Mouse (Mus musculus): ENCODE results near the gene Neurod6. TPM values are rescaled to one million over a fixed set of nuclear protein-coding genes. Genes with fewer than 3 reads are reported as not detected.

The Neurod6 gene
- polyA plus RNA-seq, 1 experiment = not detected

DNA sequence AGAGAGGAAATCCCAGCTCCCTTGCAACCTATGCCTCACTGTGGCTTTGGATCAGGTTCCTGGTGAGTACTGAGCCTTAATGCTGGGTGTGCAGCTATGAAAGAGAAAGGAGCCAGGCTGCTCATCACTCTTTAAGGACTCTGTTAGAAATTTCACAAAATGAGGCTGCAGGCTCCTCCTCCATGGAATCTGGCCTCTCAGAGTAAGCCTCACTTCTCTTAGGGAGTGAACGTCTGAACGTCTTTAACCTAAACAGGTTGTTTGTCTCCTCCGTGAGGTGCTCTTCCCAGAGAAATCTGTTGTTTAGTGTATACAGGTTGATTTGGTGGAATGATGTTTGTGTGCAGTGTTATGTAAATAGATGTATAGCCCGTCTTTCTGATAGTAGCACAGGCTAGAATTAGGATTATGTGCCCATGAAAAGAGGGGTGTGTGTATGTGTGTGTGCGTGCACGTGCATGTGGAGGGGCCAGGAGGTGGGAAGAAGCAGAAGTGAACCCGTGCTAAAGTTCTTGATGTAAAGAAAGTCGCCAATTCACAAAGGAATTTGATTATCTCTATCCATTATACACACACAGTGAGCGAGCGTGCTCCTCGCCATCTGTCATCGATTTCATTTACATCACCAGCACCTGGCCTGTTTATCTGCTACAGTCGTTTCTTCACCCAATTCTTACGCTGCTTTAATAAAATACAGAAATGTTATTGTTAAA, 34.8 kb downstream of the Neurod6 start:
- no peak for DNase-seq
- no peaks in the 10 kb centered on the region for H3K27me3 ChIP-seq (replicated peaks; ENCODE audit: control insufficient read depth, insufficient read depth, low read length)
- no peak overlapping the region for H3K4me3 ChIP-seq (ENCODE audit: insufficient read depth, low read depth, low read length)
- TF ChIP-seq POLR2A (IDR thresholded peaks at IDR 0.05; ENCODE audit: low read depth, low read length) (no peak), CTCF (conservative IDR thresholded peaks at IDR 0.05; ENCODE audit: insufficient read depth, insufficient read length, low read depth, low read length) (no peak)
- no peaks in the 10 kb centered on the region for H3K36me3 ChIP-seq (ENCODE audit: control insufficient read depth, insufficient read depth, low read length)
- H3K27ac ChIP-seq (ENCODE audit: insufficient read depth, low read depth, low read length) = no peak overlapping the region
- no peaks in the 10 kb centered on the region for H3K4me1 ChIP-seq (ENCODE audit: control insufficient read depth, insufficient read depth, low read length)
- 70% methylated on average over 14 of the region's 14 CpGs for WGBS

DNA sequence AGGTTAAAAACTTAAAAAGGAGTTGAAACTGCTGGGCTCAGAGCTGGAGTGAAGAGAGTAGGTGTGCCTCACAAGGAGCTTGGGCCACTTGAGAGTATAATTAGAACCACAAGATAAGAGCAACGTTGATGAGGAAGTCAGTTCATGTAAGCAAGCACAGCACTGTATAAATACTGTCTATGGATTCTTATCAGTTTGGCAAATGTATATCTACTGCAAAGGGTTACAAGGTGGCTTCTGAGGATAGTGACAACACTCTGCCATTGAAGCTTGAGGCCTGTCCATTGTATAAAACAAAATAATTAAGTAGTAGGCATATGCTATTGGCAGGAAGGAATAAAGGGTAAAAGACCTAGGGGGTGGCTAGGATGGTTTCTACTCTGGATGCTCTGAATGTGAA, 46.4 kb downstream of the Neurod6 start:
- Histone ChIP-seq H3K27ac (ENCODE audit: insufficient read depth, low read depth, low read length) (no peak overlapping the region), H3K36me3 (ENCODE audit: control insufficient read depth, insufficient read depth, low read length) (no peaks in the 10 kb centered on the region), H3K27me3 (replicated peaks; ENCODE audit: control insufficient read depth, insufficient read depth, low read length) (no peaks in the 10 kb centered on the region), H3K4me3 (ENCODE audit: insufficient read depth, low read depth, low read length) (no peak overlapping the region), H3K4me1 (ENCODE audit: control insufficient read depth, insufficient read depth, low read length) (no peaks in the 10 kb centered on the region)
- 71% methylated on average over 1 of the region's 1 CpGs for WGBS
- DNase-seq = no peak
- TF ChIP-seq CTCF (conservative IDR thresholded peaks at IDR 0.05; ENCODE audit: insufficient read depth, insufficient read length, low read depth, low read length) (no peak), POLR2A (IDR thresholded peaks at IDR 0.05; ENCODE audit: low read depth, low read length) (no peak)

Other genes with a start within 250 kb of the Neurod6 start
- gene Adcyap1r1, start 229.3 kb downstream of the Neurod6 start, polyA plus RNA-seq (2012; rRNA removed) = 1.8 and 2.2 TPM in 2 replicates
- not detected in 2 replicates for gene Itprid1, start 155.6 kb upstream of the Neurod6 start, polyA plus RNA-seq (2012; rRNA removed)